Mouse (Mus musculus) cortical plate, adult 2 months (tissue): ENCODE results near the gene A530016L24Rik.

Experiments used
- CTCF ChIP-seq: fragments of 200-500 bp; IDR thresholded peaks from 2 replicates; pipeline ENCODE4 v1.5.1; 2011; ENCODE audit warnings: mild to moderate bottlenecking, control low read depth, low read length; ENCODE audit not compliant: insufficient read depth; ENCODE audit errors: extremely low read depth
- POLR2A ChIP-seq: fragments of 200-500 bp; IDR thresholded peaks from 2 replicates; pipeline ENCODE4 v1.6.1; 2011; ENCODE audit warnings: mild to moderate bottlenecking, low read length, control low read depth; ENCODE audit not compliant: insufficient read depth; ENCODE audit errors: extremely low read depth

DNA sequence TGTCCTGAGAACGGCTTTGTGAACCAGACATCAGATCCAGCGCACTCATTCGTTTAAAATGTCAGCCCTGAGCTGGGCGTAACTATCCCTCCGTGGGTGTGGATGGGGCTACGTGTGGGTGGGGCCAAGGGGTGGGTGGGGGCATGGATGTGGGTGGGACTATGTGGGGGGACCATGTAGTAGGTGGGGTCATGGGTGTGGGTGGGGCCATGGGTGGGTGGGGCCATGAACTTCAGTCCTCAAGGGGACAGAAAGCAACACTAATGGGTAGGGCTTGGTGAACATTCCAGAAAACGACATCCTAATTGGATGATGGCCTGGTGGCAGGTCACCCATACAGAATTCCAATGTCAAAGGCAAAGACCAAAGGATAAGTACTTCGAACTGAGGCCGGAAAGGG, 54.7 kb downstream of the A530016L24Rik start:
- TF ChIP-seq POLR2A (no peak), CTCF (no peak)
